Mouse (Mus musculus) myocyte (in vitro differentiated cells): ENCODE results near the gene Hdac7.

Source experiments
- E2F4 ChIP-seq: IDR thresholded peaks from one replicate; pipeline ENCODE4 v1.6.1; 2011; ENCODE audit warnings: mild to moderate bottlenecking, control low read depth, moderate library complexity; ENCODE audit not compliant: insufficient read depth
- MAX ChIP-seq: IDR thresholded peaks from one replicate; pipeline ENCODE4 v1.6.1; 2011; ENCODE audit warnings: low read depth, mild to moderate bottlenecking, control low read depth
- POLR2A ChIP-seq: IDR thresholded peaks from one replicate; pipeline ENCODE4 v1.6.1; 2011; ENCODE audit warnings: low read depth, mild to moderate bottlenecking, control low read depth, moderate library complexity; ENCODE audit not compliant: insufficient read length
- POLR2AphosphoS2 ChIP-seq: IDR thresholded peaks from one replicate; pipeline ENCODE4 v1.6.1; 2011; ENCODE audit warnings: low read depth, control low read depth; ENCODE audit not compliant: insufficient read length
- REST ChIP-seq: IDR thresholded peaks from one replicate; pipeline ENCODE4 v1.6.1; 2011; ENCODE audit warnings: mild to moderate bottlenecking, control low read depth, moderate library complexity; ENCODE audit not compliant: insufficient read depth, insufficient read length
- USF1 ChIP-seq: IDR thresholded peaks from one replicate; pipeline ENCODE4 v1.6.1; 2011; ENCODE audit warnings: low read depth, mild to moderate bottlenecking, control low read depth, moderate library complexity

DNA sequence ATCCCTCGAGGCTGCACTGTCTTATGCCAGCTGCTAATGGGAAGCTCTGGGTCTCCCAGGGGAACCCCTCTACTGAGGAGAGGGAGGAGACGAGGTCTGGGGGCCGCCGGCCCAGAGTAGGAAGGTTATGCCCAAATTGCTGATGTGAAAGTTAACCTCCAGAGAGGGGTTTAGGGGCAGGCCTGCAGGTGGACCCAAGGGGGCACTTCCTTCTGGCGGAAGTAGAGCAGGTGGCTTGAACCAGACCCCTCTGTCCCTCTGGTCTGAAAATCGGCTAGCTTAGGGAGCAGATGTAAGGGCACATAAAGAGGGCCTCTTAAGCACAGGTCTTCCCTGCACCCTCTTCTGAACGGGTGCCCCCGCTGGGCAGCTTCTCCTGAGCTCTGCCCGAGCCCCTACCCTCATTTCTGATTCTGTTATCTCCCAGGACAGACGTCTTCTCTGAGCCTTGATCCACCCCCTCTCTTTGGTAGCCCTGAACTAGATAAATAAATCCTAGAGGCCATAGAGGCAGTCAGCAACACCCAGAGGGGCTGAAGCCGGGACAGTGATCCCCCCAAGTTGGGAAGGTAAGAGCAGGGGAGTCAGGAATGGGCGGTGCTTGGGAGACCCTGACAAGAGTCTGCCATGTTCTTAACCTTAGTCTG is 18.2 kb downstream of the Hdac7 start:
- TF ChIP-seq POLR2AphosphoS2: no peak
- TF ChIP-seq POLR2A: no peak
- no peak for TF ChIP-seq MAX
- TF ChIP-seq REST: no peak
- TF ChIP-seq USF1: no peak
- no peak for TF ChIP-seq E2F4
